Mouse (Mus musculus) layer of hippocampus, postnatal 25 days (tissue): ENCODE data around the gene Scarb2. TPM values are rescaled to one million over a fixed set of nuclear protein-coding genes. Genes with fewer than 3 reads are reported as not detected.

ENCODE experiments used
- DNase-seq, 2 experiments: peaks; one replicate each; pipeline ENCODE4 v3.0.0; 2022; ENCODE audit warnings: mixed read lengths in 2 of 2, low spot score in 1 of 2; ENCODE audit errors: extremely low spot score in 1 of 2
- microRNA-seq, 2 experiments: library from miRNA; unstranded; fragments of <30 nt; microRNA quantifications; one replicate each; pipeline ENCODE4 v1.2.0; 2021
- total RNA-seq, 2 experiments: library from RNA; stranded (reverse); gene quantifications; 2 replicates each; pipeline ENCODE4 v1.2.3; 2021

The Scarb2 gene
- total RNA-seq, 2 experiments from 2014 or later: 91.2 to 92.7 TPM

DNA sequence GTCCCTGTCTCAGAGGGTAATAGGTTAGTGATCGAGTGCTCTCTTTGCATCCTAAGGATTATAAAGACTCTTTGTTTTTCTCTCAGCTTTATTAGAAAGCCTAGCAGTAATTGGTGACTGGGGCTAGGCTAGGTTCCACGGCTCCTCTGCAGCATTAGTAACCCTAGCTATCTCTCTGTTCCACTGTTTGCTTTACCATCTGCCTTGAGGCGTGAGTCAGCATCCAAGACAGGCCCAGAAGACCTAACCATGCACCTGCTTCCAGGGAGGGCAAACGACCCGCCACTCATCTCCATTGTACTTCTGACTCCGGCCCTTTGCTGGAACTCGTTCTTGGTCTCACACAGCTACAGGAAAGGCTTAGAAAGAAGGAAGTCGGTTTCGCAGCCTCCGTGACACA, 112.8 kb downstream of the Scarb2 start:
- no peak for DNase-seq

GRCm38 (mm10) chr5:92392542-92392941, 114.1 kb downstream of the Scarb2 start:
- DNase-seq: no peak

Small RNA genes within 50 kb of the gene (microRNA-seq; reads per million reads assigned to microRNA genes)
- gene Mir6415: 0 reads per million in 2 experiments

Other genes starting within 250 kb of the Scarb2 start
- 10 to 100 TPM; 46.4 to 48.1 TPM for gene Naaa, start 228.7 kb downstream of the Scarb2 start, total RNA-seq
- 10 to 100 TPM; 20.1 to 25.5 TPM for gene Sdad1, start 196.4 kb downstream of the Scarb2 start, total RNA-seq
- not detected for gene Cxcl9, start 178.8 kb downstream of the Scarb2 start, total RNA-seq
- gene Art3, start 175.0 kb downstream of the Scarb2 start, total RNA-seq: 1 to 10 TPM; 5.0 to 5.5 TPM
- gene Cxcl10, start 157.9 kb downstream of the Scarb2 start, total RNA-seq: not detected
- gene Nup54, start 71.6 kb downstream of the Scarb2 start, total RNA-seq: 10 to 100 TPM; 30.0 to 38.5 TPM
- under 1 TPM in 1 of 2 experiments, not detected in 1; 0.42 TPM for gene Fam47e, start 48.2 kb upstream of the Scarb2 start, total RNA-seq
- gene Stbd1, start 96.2 kb upstream of the Scarb2 start, total RNA-seq: 1 to 10 TPM; 2.2 to 2.7 TPM
- gene Ccdc158, start 168.4 kb upstream of the Scarb2 start, total RNA-seq: 1 to 10 TPM in 1 of 2 experiments, under 1 TPM in 1; 0.49 to 1.0 TPM
- gene Shroom3, start 176.6 kb upstream of the Scarb2 start, total RNA-seq: 1 to 10 TPM; 1.7 to 2.7 TPM